Mouse (Mus musculus) neural tube, embryonic 12.5 days (tissue): ENCODE results near the gene Man2a2. TPM values are rescaled to one million over a fixed set of nuclear protein-coding genes. Genes with fewer than 3 reads are reported as not detected.
A peak's percentile ranks its signal among the peaks of the same experiment; 100 is the strongest.

ENCODE experiments used
- ATAC-seq: fragments of 200-750 bp; cut with Nextera tagmentation; 2 replicates; pipeline ENCODE4 v1.8.0; 2017; ENCODE audit warnings: low read depth, mild to moderate bottlenecking, moderate TSS enrichment, moderate library complexity; ENCODE audit not compliant: low FRiP score
- H3K27ac ChIP-seq: fragments of 300-500 bp; sonication (generic); 2 replicates; pipeline ENCODE4 v1.5.1; 2016
- H3K27me3 ChIP-seq: fragments of 300-500 bp; sonication (generic); replicated peaks from 2 replicates; pipeline ENCODE4 v1.6.1; 2016; ENCODE audit warnings: mild to moderate bottlenecking
- H3K36me3 ChIP-seq: fragments of 300-500 bp; sonication (generic); 2 replicates; pipeline ENCODE4 v1.6.1; 2016; ENCODE audit warnings: mild to moderate bottlenecking
- H3K4me1 ChIP-seq: fragments of 300-500 bp; sonication (generic); 2 replicates; pipeline ENCODE4 v1.6.1; 2016
- H3K4me2 ChIP-seq: fragments of 300-500 bp; sonication (generic); replicated peaks from 2 replicates; pipeline ENCODE4 v1.6.1; 2016; ENCODE audit warnings: mild to moderate bottlenecking
- H3K4me3 ChIP-seq: fragments of 300-500 bp; sonication (generic); 2 replicates; pipeline ENCODE4 v1.5.1; 2016
- H3K9ac ChIP-seq: fragments of 300-500 bp; sonication (generic); 2 replicates; pipeline ENCODE4 v1.6.1; 2016; ENCODE audit warnings: mild to moderate bottlenecking
- H3K9me3 ChIP-seq: fragments of 300-500 bp; sonication (generic); 2 replicates; pipeline ENCODE4 v1.6.1; 2016; ENCODE audit warnings: mild to moderate bottlenecking
- WGBS: fragments of 180-500 bp; shearing (Covaris S2); methylation state at CpG from one replicate; pipeline ENCODE4 v1.1.7; 2016; 5-methylcytosine and 5-hydroxymethylcytosine counted together
- polyA plus RNA-seq: library from polyadenylated mRNA; unstranded; fragments of >200 nt; fragmentation: Nextera tagmentation; extraction: Ambion mirVana; gene quantifications from 2 replicates; pipeline ENCODE4 v1.2.1, GENCODE M21; 2016

Man2a2 gene
- polyA plus RNA-seq, 1 experiment from 2014 or later = 25.5 TPM

GRCm38 (mm10) chr7:80324043-80324815, 46.9 kb downstream of the Man2a2 start, which contains the start of gene Rccd1:
Gene Rccd1 (minus strand): TSS chr7:80324454.
- no peaks in the 10 kb centered on the region for H3K9me3 ChIP-seq
- H3K27me3 ChIP-seq = no peaks in the 10 kb centered on the region
- H3K4me2 ChIP-seq = peak within 1 kb of the TSS; percentile 80
- H3K4me3 ChIP-seq = peak within 1 kb of the TSS; percentile 46
- peaks cover 59% of the 10 kb centered on the region for H3K36me3 ChIP-seq
- ATAC-seq = peak; percentile 98
- WGBS = 4% methylated on average over 38 of the region's 38 CpGs
- peaks cover 19% of the 10 kb centered on the region for H3K4me1 ChIP-seq
- peak within 1 kb of the TSS; percentile 57 for H3K9ac ChIP-seq
- 0 out of 2 replicates have a peak within 1 kb of the TSS, but pooled peaks have one; percentile 13 for H3K27ac ChIP-seq

- H3K27me3 ChIP-seq = no peaks in the 10 kb centered on the region
- peak overlapping the region; percentile 80 for H3K4me2 ChIP-seq
- ATAC-seq = no peak
- 21% methylated on average over 8 of the region's 8 CpGs for WGBS
- H3K27ac ChIP-seq = no peak overlapping the region
- H3K9ac ChIP-seq = peak overlapping the region; percentile 57
- peaks cover 57% of the 10 kb centered on the region for H3K36me3 ChIP-seq
- H3K9me3 ChIP-seq = no peaks in the 10 kb centered on the region
- H3K4me1 ChIP-seq = peaks cover 19% of the 10 kb centered on the region
- H3K4me3 ChIP-seq = peak overlapping the region; percentile 46
Observed at GRCm38 (mm10) chr7:80323336-80323735, 47.8 kb downstream of the Man2a2 start.

- Histone ChIP-seq H3K4me1 (peaks cover 13% of the 10 kb centered on the region), H3K9me3 (no peaks in the 10 kb centered on the region), H3K27me3 (no peaks in the 10 kb centered on the region), H3K4me2 (no peak overlapping the region), H3K4me3 (no peak overlapping the region), H3K27ac (no peak overlapping the region), H3K9ac (no peak overlapping the region), H3K36me3 (peaks cover 42% of the 10 kb centered on the region)
- WGBS = 83% methylated on average over 19 of the region's 19 CpGs
- no peak for ATAC-seq
Observed at GRCm38 (mm10) chr7:80319846-80320496, 51.2 kb downstream of the Man2a2 start.

GRCm38 (mm10) chr7:80318670-80319069, 52.5 kb downstream of the Man2a2 start:
- H3K9ac ChIP-seq = no peak overlapping the region

GRCm38 (mm10) chr7:80317439-80318115, 53.6 kb downstream of the Man2a2 start:
- no peak overlapping the region for H3K9ac ChIP-seq
- H3K27ac ChIP-seq = no peak overlapping the region
- ATAC-seq = no peak
- H3K4me2 ChIP-seq = no peak overlapping the region
- H3K4me1 ChIP-seq = no peaks in the 10 kb centered on the region
- no peaks in the 10 kb centered on the region for H3K9me3 ChIP-seq
- H3K27me3 ChIP-seq = no peaks in the 10 kb centered on the region
- WGBS = 83% methylated on average over 1 of the region's 1 CpGs
- H3K4me3 ChIP-seq = no peak overlapping the region
- peaks cover 65% of the 10 kb centered on the region for H3K36me3 ChIP-seq

More at GRCm38 (mm10) chr7:80318670-80319069, 52.5 kb downstream of the Man2a2 start:
- Histone ChIP-seq H3K4me1 (peaks cover 11% of the 10 kb centered on the region), H3K9me3 (no peaks in the 10 kb centered on the region), H3K4me2 (no peak overlapping the region), H3K4me3 (no peak overlapping the region), H3K27me3 (no peaks in the 10 kb centered on the region), H3K27ac (no peak overlapping the region), H3K36me3 (peaks cover 54% of the 10 kb centered on the region)
- 95% methylated on average over 4 of the region's 4 CpGs for WGBS
- ATAC-seq = no peak

GRCm38 (mm10) chr7:80315733-80316132, 55.4 kb downstream of the Man2a2 start:
- 89% methylated on average over 2 of the region's 2 CpGs for WGBS
- Histone ChIP-seq H3K27ac (no peak overlapping the region), H3K4me3 (no peak overlapping the region), H3K36me3 (peaks cover 78% of the 10 kb centered on the region), H3K4me1 (no peaks in the 10 kb centered on the region), H3K27me3 (no peaks in the 10 kb centered on the region), H3K4me2 (no peak overlapping the region), H3K9ac (no peak overlapping the region), H3K9me3 (no peaks in the 10 kb centered on the region)
- ATAC-seq = no peak

GRCm38 (mm10) chr7:80310771-80311170, 60.4 kb downstream of the Man2a2 start:
- H3K27ac ChIP-seq = no peak overlapping the region
- no peaks in the 10 kb centered on the region for H3K4me1 ChIP-seq
- H3K9ac ChIP-seq = no peak overlapping the region
- no peak overlapping the region for H3K4me3 ChIP-seq
- no peaks in the 10 kb centered on the region for H3K9me3 ChIP-seq
- no peaks in the 10 kb centered on the region for H3K27me3 ChIP-seq
- ATAC-seq = no peak
- WGBS = 93% methylated on average over 7 of the region's 7 CpGs
- peaks cover 86% of the 10 kb centered on the region for H3K36me3 ChIP-seq
- no peak overlapping the region for H3K4me2 ChIP-seq

- H3K27ac ChIP-seq = no peak overlapping the region
- no peak for ATAC-seq
- peaks cover 77% of the 10 kb centered on the region for H3K36me3 ChIP-seq
- WGBS = 90% methylated on average over 3 of the region's 3 CpGs
- H3K4me2 ChIP-seq = no peak overlapping the region
- no peaks in the 10 kb centered on the region for H3K27me3 ChIP-seq
- no peak overlapping the region for H3K9ac ChIP-seq
- no peaks in the 10 kb centered on the region for H3K4me1 ChIP-seq
- no peaks in the 10 kb centered on the region for H3K9me3 ChIP-seq
- H3K4me3 ChIP-seq = no peak overlapping the region
Observed at GRCm38 (mm10) chr7:80307766-80308165, 63.4 kb downstream of the Man2a2 start.

GRCm38 (mm10) chr7:80301522-80301921, 69.7 kb downstream of the Man2a2 start:
- H3K9me3 ChIP-seq = no peaks in the 10 kb centered on the region
- H3K27ac ChIP-seq = no peak overlapping the region
- no peak overlapping the region for H3K9ac ChIP-seq
- H3K4me1 ChIP-seq = peaks cover 3% of the 10 kb centered on the region; the same call in 1 of the 2 replicates
- H3K36me3 ChIP-seq = peaks cover 55% of the 10 kb centered on the region
- no peak overlapping the region for H3K4me3 ChIP-seq
- no peak for ATAC-seq
- no peaks in the 10 kb centered on the region for H3K27me3 ChIP-seq
- 93% methylated on average over 2 of the region's 2 CpGs for WGBS
- H3K4me2 ChIP-seq = no peak overlapping the region

- H3K4me3 ChIP-seq = no peak overlapping the region
- no peak for ATAC-seq
- H3K9ac ChIP-seq = no peak overlapping the region
- H3K36me3 ChIP-seq = peaks cover 37% of the 10 kb centered on the region
- no peak overlapping the region for H3K27ac ChIP-seq
- H3K9me3 ChIP-seq = no peaks in the 10 kb centered on the region
- H3K4me1 ChIP-seq = peaks cover 11% of the 10 kb centered on the region; the same call in 1 of the 2 replicates
- no peaks in the 10 kb centered on the region for H3K27me3 ChIP-seq
- 97% methylated on average over 3 of the region's 3 CpGs for WGBS
- H3K4me2 ChIP-seq = no peak overlapping the region
Observed at GRCm38 (mm10) chr7:80299568-80299967, 71.6 kb downstream of the Man2a2 start.
